Mouse (Mus musculus): ENCODE measurements around the gene Gabrg3. TPM values are rescaled to one million over a fixed set of nuclear protein-coding genes. Genes with fewer than 3 reads are reported as not detected.
"Not testable (repeated sequence)": the region's sequence is repeated elsewhere in the genome, so short reads cannot be mapped to it uniquely, and the experiment has no call there.

The Gabrg3 gene
- total RNA-seq, 2 experiments from 2014 or later, result 0.02 to 0.07 TPM

DNA sequence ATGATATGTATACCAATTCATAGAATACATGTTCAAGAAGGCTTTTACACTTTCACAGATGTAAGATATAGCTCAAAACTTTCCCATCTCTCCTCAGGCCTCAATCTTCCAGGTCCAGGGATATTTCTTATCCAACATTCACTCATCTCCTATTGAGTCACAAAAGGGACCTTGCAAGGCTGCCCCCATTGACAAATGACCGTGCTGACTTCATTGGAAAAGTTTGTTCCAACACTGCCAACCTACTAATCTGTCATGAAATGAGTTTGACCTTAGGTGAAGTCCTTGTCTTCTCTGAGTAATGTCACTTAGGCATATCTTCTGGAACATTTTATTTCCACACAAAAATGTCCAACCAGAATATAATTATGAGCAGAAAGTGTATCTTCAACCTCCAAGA, 64.9 kb downstream of the Gabrg3 start:
- intact Hi-C loops (cut with DNase I), result no loop called here
- no peak for DNase-seq

DNA sequence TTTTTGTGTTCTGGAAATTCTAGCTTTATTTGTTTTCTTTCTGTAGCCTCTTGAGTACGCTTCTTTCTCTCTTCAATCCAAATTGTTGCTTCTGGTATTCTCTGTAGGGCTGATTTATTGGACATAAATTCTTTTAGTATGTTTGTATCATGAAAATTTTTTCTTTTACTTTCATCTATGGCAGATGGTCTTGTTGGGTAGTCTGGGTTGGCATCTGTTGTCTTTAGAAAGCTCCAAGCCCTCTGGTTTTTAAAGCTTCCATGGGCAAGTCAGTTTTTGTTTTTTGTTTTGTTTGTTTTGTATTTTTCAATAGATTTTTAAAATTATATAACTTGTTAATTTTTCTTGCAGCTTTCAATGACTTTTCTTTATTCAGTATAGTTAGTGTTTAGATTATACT, 72.0 kb downstream of the Gabrg3 start:
- intact Hi-C loops (cut with DNase I), result no loop called here
- no peak for DNase-seq

DNA sequence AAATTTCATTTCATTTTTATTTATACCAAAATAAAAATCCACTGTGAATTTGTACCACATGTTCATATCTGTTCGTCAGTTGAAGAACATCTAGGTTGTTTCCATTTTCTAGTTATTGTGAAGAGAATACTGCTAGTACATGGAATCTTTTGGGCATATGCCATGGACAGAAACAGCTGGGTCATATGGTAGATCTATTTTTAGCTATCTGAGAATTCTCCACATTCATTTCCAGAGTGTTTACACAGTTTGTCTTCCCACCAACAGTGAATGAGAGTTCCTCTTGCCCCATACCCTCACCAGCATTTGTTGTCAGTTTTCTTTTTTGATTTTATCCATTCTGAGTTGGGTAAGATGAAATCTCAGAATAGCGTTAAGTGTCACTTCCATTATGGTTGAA, 75.0 kb downstream of the Gabrg3 start:
- DNase-seq, result peak in 1 of 2 experiments; percentile 10
- intact Hi-C loops (cut with DNase I), result no loop called here

DNA sequence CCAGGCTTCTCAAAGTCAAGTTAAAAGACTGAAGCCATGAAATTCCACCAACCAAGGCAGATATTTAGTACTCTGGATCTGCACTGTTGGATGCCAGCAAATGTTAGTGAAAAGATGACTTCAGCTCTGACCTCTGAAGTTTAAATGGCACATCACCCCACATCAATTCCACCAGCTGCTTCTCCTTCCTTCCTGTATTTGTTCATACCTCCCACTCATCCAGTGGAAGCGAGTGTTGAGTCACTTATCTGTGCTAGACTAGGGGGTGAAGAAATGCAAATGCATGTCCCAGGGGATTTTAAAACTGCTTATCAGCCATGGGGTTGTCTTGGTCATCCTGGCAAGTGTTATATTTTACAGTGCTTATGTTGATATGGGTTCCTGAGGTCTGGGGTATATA, 79.7 kb downstream of the Gabrg3 start:
- intact Hi-C loops (cut with DNase I), result no loop called here
- no peak for DNase-seq

DNA sequence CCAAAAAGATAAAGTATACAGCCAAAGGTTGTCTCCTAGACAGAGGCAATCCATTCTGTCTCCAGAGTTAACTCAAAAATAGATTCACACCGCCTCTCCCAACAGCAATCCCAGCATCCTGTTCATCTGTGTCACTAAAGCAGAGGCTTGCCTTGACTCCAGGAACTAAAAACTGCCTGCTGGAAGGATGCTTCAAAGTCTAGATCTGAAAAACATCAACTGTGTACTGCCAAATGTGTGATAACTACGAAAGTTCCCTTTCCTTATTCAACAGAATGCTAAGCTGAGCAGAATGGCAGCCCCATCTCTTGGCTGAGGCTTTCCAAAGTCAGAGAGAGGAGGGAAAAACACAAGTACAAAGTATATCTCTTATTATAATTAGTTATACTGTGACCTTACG, 90.3 kb downstream of the Gabrg3 start:
- intact Hi-C loops (cut with DNase I), result no loop called here
- no peak for DNase-seq

DNA sequence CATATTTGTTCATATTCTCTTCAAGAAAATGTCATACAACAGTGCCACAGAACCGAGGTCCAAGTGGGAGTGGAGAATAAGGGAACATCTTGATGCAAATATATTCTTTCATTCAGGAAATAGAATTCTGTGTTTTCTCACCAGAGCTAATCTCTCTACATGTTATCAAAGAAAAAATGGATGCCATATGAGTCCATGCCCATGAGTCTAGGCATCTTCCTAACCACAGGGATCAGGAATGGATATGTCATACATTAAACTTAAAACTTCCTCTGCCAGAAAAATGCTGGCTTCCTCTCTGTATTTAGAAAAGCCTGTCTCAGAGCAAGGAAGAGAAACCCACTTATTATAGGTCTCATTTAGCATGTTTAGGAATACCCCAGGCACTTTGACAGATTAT, 92.9 kb downstream of the Gabrg3 start:
- intact Hi-C loops (cut with DNase I), result no loop called here

DNA sequence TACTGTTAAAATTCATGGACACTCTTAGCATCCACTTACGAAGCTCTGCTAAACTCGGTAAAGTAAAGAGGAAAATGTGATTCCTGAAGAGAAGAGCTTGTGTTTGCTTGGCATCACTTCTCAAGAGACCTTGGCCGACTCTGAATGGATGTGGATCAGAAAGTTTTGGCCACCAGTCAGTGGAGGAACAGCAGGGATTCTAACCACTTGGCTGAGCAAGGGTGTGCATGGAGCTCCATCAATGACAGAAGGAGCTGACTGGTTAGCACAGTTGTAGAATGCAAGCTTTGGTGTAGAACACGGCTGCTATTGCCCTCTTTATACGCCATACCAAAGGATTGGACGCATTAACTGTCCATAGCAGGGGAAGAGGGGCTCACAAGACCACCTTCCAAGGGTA, 93.4 kb downstream of the Gabrg3 start:
- intact Hi-C loops (cut with DNase I), result no loop called here
- no peak for DNase-seq

More for the DNA sequence above, 92.9 kb downstream of the Gabrg3 start:
- DNase-seq, result no peak

DNA sequence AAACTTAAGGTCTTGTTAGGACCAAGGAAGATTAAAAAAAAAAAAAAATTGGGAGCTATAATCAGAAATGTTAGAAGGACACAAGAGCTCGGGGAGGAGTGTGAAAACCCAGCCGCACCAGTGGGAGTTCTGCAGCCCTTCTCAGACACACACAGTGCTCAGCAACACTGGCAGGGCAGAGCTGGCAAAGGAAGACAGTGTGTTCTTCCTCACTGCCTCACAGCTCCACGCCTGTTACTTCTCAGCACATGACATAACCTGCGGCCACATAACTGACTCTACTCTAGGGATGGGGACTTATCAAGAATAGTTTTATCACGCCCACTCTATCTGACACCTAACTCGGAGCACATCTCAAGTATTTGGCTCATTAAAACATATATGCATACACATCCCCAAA, 103.8 kb downstream of the Gabrg3 start:
- no peak for DNase-seq
- intact Hi-C loops (cut with DNase I), result no loop called here

DNA sequence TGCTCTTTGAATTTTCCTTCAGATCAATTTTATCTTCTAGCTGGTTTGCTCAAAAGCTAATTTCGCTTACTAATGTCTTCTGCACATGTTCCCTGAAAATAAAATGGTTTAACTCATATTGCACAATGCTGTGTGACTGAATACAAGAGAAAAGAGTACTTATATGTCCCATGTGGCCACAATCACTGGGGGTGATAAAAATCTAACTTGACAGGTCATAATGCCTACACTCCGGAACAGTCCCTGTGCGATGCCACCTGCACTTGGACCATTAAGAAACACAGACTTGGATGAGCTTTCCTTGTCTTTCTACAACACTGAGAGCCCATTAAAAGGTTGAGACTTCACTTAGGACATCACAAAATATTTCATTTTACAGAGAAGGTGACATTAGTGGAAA, 108.1 kb downstream of the Gabrg3 start:
- intact Hi-C loops (cut with DNase I), result no loop called here
- DNase-seq, result no peak

DNA sequence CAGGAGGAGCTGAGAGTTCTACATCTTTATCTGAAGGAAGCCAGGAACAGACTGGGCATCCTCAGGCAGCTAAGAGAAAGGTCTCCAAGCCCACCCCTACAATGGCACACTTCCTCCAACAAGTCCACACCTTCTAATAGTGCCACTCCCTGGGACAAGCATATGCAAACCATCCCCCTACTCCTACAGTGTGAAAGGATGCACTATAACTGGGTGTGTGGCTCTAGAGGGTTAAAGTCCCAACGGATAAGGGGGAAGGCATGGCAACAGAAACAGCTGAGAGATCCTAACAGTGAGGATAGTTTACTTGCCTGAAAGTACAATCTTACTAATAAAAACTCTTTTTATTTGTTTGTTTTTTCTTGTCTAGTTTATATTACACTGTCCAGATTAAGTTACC, 126.8 kb downstream of the Gabrg3 start:
- no peak for DNase-seq
- intact Hi-C loops (cut with DNase I), result no loop called here

DNA sequence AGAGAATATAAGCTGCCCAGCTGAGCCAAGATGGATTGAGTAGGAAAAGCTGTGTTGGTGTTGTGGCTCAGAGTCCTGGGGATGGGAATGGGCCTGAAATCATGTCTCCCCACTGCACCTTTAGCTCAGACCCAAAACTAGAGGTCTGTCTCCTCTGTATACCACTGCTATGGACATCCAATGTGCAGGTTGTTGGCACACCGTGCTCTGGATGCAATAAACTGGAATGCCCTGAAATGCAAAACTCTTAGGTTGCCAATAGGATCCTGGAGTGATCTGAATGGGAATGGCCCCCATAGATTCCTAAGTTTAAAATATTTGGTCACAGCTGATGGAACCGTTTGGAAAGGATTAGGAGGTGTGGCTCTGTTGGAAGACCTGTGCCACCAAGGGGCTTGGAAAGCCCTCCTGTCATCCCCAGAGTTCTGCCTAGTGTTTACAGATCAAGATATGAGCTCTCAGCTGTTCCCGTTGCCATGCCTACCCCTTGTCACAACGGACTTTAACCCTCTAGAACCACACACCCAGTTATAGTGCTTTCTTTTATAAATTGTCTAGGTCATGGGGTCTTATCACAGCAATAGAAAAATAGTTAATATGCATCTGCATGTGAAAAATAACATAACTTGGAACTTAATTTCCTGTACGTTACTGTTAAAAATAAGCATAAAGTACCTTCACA, 128.0 kb downstream of the Gabrg3 start:
- no peak for DNase-seq
- intact Hi-C loops (cut with DNase I), result no loop called here

DNA sequence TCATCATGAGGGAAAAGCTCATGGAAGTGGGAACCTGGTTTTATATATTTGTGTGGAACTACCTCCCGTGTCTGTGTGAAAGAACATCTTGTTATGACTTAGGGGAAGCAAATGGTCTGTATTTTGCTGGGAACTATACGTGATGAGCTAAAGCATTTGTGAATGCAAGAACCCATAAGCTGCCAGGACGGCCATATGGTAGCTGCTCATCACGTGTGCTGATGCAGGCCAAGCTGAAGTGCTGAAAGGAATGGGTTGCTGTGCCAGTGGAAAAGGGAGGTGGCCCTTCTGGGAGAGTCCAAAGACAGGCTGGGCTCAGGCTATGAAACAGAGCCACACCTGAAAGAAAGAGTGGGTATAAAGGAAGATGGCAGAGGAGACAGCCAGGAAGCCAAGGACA, 143.0 kb downstream of the Gabrg3 start:
- intact Hi-C loops (cut with DNase I), result no loop called here
- no peak for DNase-seq

DNA sequence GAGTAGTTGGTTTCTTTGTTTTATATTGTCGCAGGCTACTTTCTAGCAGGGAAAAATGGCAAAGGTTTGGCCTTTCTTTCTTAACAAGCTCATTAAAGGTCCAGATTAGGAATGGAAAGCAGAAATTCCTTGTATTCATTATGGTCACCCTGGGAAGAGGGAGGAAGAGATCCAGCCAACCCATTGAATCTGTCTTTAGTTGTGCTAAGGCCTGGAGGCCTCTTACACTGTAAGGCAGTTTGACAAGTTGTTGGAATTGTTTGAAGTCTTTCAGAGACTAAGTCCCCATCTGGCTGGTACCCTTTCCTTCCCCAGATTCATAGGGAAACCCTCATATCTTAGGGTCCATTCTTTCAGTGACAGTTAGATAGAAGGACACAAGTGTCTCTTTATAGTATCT, 172.9 kb downstream of the Gabrg3 start:
- intact Hi-C loops (cut with DNase I), result no loop called here
- DNase-seq, result no peak

DNA sequence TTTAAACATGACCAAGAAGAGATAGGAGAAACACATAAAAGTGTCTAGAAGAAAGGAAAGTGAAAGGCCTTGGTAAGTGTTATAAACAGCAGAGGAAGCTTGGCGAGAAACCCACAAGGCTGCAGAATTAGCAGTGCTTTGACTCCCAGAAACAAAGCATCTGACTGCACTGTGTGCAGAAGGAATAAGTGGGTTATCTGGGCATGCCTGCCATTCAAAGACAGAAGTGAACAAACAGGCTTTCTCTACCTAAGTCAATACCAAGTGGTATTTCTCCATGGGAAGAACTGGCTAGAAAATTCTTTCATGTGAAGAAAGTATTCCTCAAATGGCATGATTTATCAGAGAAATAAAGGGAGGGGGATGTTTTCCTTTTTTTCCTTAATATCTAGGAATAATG, 201.0 kb downstream of the Gabrg3 start:
- intact Hi-C loops (cut with DNase I), result no loop called here
- no peak for DNase-seq

DNA sequence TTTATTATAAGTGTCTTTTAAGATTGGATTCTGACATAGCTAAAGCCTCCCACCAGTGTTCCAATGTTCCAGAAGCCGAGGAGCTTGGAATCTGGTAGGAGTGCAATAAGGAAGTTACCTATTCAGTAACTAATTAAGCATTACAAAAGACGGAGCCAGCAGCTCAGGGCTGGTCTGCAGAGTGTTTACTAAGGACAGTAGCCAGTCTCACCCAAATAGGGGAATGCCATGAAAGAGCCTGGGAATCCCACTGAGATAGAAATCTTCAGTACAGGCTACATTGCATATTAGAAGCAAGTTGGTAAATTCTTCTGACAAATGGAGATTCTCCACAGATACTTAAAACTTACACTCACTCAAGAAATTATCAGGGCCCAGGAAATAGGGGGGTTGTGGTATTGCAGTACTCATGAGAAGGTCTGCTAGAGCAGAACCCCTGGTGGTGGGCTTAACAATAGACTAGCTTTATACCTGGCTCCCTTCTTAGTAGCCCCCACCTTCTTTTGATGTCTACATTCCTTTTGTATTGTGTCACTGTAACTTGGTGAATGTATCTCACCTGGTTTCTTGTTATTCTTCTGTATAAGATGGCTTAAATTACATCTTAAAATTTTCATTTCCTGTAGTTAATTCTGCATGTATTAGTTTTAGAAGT, 211.0 kb downstream of the Gabrg3 start:
- intact Hi-C loops (cut with DNase I); DNase-seq: not testable (repeated sequence)

DNA sequence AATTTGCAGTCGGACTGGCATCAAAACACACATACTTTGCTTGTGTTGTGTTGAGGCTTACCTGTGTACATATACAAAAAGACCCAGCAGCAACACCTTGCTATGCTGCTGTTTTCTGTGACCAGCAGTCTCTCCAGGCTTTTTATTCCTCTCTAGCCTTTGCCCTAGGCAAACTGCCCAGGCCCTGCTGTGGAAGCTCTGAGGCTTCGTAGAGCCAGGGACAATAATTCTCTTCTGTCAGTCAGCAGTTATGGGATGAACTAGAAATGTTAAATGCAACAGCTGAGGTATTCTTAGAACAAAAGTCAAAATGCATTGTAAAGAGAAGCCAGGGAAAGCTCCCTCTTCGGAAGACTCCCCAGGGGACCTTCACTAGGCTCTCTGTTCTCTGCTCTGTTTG, 220.1 kb downstream of the Gabrg3 start:
- intact Hi-C loops (cut with DNase I), result no loop called here
- peak in 1 of 2 experiments; percentile 15 for DNase-seq

DNA sequence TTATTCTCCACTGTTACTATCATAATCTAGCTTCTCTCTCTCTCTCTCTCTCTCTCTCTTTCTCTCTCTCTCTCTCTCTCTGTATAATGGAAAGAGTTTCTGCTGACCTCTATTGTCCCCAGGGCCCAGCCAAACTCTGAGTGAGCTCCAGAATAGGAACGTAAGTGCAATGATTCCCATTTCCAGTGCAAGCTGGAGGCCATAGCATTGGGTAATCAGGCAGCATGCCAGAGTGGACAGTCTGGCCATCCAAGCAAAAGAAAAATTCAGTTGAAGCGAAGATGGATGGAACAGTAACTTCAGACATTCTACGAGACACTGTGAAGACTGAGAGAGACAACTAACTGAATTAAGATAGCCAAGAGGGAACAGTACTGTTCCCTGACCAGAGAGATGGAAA, 228.8 kb downstream of the Gabrg3 start:
- intact Hi-C loops (cut with DNase I), result no loop called here
- DNase-seq, result peak; percentile 39 to 40

DNA sequence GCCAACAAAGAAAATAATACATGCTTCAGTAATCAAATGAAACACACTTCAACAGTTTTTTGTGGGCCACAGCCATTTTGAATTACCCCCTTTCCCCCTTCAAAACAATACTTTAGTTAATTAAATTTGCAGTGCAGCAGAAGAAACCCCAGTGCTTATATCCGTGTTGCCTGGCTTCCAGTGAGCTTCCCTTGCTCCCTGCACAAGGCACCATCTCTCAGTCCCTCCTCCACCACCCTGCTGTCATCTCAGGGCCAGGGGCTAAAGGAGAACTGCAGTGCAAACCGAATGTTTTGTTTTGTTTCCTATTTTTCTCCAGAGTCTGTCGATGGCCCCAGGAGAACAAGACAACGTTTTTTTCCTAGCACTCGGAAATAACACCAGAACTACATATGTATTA, 233.2 kb downstream of the Gabrg3 start:
- no peak for DNase-seq
- intact Hi-C loops (cut with DNase I), result no loop called here

DNA sequence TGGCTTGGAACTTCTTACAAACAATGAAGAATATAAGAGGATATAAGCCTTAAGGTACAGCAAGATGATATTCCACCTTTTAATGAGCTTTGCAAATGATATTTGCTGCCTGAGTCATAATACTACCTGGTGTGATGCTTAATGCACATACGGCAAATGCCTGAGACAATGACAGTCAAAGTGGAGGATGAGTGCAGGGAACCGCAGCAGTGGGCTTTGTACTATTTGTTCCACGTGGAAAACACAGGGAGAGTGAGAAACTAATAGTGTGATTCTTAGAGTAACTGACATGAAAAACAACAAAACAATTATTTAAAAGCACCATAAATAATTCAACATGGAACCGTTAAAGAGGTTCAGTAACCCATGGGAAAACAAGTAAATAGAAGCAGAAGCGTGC, 236.2 kb downstream of the Gabrg3 start:
- no peak for DNase-seq
- intact Hi-C loops (cut with DNase I), result no loop called here

DNA sequence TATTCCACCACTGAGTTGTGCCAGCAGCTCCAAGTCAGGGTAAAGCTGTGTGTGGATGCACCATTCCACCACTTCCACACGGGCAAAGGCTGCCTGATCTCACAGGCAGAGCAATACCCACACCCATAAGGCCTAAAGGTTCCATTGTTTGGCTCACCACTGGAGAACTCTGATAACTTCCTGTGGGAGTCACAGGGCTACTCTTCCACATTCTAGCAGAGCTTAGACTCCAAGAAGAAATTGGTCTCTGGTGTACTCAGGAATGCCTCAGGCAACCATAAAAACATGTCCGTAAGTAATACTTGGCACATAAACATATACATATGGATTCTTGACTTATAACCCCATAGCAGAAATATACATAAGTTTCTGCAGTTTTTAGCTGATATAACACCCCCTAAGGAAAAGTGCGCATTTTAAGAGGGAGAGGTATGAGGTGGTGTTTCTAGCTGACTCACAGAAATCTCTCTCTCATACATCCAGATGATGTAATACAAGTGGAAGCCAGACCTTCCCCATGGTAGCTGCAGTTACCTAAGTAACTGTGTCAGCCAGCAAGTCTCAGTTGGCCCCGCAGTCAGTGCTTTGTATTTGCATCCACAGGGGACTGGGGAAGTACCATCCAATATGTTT, 248.8 kb downstream of the Gabrg3 start:
- intact Hi-C loops (cut with DNase I), result no loop called here
- DNase-seq, result no peak

DNA sequence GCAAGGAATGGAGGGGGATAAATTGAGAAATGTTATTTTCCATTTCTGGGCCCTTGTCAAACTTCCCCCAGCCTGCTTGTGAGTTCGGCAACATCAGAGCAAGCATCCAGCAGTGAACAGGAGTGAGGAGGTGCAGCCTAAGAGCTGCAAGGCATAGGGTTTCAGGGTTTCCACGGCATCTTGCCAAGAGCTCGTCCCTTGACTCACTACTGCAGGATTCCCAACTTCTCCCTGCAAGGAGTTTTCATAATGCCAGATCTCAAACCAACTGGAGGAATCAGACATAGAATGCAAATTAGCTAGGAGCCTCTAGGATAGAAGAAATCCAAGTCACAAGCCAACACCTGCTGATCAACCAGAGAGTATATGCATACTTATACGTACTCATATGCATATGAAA, 254.0 kb downstream of the Gabrg3 start:
- DNase-seq, result no peak
- intact Hi-C loops (cut with DNase I), result no loop called here

DNA sequence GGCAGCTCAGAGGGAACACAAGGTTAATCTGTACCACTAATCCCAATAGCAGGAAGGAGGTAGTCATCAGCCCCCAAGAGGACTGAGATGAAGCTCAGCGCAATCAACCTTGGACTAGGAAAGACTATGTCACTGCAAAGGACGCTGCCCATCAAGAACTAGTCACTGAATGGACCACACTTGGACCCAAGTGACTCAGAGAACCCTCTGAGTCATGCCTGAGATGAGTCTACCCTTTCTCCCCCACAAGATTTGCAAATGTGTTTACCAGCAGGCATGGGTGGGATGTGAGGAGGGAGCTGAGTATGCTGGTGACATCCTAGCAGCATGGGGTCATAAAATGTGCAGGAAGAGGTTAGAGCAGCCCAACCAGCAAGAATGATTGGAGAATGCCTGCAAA, 254.5 kb downstream of the Gabrg3 start:
- intact Hi-C loops (cut with DNase I), result no loop called here
- DNase-seq, result no peak
